Mouse (Mus musculus): ENCODE measurements around the gene Vstm4.

The Vstm4 gene

GRCm38 (mm10) chr14:32856681-32857328, at the start of gene Vstm4:
Gene Vstm4, plus strand, starts transcription at chr14:32856756.
- DNase-seq = peak; percentile 31 to 48

- no peak for DNase-seq
Measured at GRCm38 (mm10) chr14:32810111-32810510, 46.4 kb upstream of the Vstm4 start.

DNA sequence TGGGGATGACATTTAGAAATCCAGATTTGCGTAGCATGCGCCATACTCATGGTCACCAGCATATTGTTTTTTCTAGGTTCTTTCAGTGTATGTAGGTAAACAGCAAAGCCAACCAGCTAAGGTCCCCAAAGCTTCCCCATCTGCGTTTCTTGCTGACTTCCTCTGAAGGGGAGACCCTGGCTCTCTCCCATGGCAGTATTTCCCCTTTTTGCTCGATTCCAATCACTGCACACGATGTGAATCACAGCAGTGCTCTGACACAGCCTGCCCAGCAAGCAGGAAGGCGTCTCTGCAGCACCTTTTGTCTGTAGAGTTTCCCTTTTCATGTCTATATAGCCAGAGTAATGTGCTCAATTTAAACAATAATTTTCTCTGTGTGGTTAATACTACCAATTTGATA, 44.1 kb upstream of the Vstm4 start:
- no peak for DNase-seq

- no peak for DNase-seq
Measured at GRCm38 (mm10) chr14:32814961-32815360, 41.6 kb upstream of the Vstm4 start.

DNA sequence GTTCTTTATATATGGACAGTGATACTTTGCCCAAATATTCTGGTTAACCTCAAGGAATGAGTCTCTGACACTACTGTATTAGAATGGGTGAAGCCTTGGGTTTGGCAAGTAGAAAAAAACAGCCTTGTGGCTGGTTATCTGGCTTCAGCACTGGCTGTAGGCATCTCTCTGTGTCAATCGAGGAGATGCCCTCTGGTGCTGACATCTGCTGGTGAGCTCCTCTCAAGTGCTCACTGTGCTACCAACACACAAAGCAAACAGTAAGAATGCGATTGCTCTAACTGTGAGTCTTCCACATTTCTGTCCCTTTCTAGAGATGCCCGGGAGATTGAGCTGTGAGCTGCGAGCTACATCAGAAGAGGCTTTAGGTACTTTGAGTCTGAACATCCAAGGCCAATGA, 40.0 kb upstream of the Vstm4 start:
- DNase-seq = no peak

DNA sequence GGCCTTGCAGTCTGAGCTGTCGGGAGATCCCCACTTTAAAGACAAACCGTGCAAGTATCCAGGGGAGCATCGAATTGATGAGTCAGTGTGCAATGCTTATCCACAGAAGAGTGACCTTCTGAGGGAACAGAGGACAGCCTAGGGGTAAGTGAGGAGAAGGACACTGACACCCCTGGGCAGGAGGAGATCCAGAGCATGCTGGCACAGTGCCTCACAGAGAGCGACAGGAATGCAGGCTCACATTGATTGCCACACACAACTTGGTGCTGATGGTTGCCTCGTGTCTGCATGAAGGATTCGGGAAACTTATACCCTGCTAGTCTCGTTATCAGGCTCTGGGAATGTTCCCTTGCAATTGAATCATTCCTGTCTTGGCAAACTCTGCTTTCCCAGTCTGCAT, 39.3 kb upstream of the Vstm4 start:
- DNase-seq = no peak

DNA sequence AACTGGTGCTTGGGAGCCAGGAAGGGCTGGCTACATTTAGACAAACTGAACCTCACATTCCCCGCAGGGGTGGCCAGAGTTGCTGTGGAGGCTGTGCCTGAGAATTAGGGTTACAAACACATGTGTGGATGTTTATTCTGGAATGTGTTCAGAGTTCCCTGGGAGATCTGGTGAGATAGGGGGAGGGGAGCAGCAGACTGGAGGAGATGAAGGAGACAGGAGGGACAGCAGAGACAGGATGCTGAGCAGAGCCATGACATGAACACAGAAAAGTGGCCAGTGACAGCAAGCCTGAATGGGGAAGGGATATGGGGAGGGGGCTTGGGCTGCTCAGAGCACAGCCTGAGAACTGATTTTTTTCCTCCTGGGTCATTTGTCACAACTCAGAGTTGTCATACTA, 37.3 kb upstream of the Vstm4 start:
- no peak for DNase-seq

DNA sequence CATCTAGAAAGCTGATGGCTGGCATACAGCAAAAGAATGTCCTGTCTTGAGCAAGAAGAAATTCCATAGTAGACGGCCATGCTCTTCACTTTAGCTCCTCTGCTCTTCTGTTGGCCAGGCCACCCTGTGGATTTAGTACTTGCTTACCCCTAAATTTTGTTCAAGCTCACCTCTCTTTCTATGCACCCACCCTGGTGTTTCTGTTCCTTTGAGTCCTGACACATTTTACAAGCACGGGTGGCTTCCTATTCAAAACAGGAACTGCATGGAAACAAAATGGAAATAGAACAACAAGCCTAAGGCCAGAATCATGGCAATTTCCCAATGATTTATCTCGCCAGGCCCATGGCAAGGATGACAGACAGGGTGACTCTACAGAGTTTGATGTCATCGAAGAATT, 33.7 kb upstream of the Vstm4 start:
- DNase-seq = no peak

DNA sequence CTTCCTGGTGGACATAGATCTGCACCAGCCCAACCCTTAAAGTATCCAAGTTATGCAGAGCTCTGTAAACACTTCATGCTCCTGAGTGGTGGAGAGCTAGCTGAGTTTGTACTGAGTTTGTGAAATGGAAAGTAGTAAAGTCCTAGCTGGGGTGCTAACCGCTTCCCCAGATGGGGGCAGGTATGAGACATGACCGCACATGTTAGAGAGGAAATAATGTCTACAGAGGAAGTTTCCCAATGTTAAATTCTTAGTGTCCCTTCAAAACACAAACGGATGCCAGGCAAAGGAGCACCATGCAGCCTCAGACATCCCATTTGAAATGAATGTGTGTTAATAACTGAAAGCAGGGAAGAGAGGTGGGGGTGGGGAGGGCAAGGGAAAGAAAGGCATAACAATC, 32.7 kb upstream of the Vstm4 start:
- no peak for DNase-seq

DNA sequence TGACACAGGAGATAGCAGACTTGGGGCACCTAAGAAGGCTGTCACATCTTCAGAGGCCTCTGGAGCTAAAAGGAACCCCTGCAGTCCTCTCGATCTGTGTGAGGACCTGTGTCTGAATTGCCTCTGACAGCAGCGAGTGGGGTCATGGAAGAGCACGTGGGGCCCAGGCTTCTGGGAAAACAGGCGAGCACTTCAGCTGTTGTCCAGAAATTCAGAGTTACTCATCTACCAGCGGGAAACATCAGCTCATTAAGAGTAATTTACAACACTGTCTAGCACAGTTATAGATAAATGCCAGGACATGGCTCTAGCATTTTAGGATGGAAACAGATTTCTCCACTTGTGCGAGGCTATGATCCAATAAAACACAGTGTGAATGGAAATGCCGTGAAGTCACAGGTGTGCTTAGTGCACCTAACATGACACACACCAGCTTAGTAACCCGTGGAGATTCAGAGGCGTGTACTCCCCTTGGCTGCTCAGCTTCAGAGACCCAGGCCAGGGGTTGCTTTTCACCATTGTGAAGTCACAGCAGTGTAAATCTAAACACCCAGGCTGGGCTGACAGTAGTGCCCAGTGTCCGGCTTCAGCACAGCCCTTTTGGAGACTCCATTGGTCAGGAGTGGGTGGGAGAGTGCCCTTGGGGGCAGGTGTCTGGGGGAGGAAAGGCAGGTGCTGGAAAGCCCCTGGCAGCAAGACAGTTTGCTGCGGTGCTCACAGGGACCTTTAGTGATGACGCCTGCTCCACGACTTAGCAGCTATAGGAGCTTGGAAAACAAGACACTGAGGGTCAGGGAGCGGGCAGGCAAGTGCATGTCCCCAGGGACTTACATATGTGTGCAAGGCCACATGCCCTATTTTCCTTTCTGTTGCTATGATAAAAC, 32.0 kb upstream of the Vstm4 start:
- DNase-seq = no peak

DNA sequence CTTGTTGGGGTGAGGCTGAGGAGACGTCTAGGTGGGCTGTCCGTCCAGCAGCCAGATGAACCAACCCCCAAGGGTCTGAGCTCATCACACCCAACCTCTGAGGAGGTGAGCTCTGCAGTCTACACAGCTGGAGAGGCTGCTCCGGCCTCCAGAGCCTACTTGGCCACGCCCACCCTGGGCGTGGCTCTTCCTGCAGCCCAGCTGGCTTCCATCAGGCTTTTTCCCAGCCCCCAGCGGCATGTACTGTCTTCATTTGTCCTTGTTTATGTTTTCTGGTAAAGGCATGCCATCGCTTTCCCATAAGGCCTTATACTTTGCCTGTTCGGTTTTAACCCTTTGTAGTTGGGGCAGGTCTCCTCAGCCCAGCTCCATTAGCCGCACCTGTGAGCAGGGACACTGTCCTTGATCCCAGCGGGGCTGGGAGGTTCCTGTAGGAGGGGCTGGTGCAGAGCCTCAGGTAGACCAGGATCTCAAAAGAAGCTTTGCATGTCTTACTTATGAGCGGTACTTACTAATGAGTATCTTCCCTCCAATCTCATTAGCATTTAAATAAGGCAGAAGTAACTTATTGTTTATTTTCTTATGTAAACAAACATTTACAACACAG, 31.0 kb upstream of the Vstm4 start:
- no peak for DNase-seq

DNA sequence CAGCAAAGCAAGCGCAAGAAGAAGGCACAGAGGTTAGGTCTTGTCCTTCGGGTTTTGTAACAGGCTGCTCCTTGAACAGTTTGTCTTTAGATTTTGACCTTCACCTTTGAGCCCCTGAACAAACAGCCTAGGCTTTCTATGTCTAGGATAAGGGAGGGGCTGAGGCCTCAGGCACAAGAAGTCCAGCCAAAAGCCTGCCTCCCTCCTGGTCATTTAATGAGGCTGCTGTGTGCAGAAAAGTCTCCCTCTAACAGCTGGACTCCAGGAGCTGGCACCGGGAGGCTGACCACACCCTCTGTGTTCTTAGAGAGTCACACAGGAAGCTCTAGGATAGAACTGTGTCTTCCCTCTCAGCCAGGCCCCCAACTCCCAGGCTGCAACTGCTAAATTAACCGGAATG, 29.4 kb upstream of the Vstm4 start:
- DNase-seq = no peak

DNA sequence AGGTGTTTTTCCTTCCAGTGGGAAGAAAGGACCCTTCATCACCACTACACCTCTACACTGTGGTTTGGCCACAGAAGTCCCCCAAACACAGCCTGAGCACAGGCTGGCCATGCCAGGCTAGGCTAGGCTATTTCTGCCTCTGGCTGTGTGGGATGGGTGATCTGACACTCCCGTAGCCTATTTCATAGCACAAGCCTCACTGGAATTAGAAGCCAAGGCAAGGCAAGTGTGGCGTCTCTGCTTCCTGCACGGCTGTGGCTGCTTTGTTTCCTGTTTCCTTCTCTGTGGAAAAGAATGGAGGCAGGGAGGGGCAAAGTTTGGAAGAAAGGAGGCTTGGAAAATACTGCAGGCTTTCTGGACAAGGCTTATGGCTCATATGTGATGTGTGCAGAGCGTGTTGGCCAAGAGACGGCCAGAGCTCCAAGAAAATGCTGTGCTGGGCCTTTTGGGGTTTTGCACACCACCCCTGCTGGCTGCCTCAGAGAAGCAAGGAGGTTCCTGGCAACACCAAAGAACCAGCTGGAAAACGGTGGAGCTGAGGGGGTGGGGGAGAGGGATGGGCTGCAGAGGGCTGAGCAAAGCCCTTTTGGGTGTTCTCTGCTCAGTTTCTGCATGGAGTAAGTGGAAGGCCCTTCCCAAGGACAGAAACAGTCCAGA, 28.4 kb upstream of the Vstm4 start:
- DNase-seq = no peak

- DNase-seq = no peak
Measured at GRCm38 (mm10) chr14:32833847-32834246, 22.7 kb upstream of the Vstm4 start, which contains the start of gene Fam170b. Gene Fam170b, plus strand, starts transcription at chr14:32833962.

- no peak for DNase-seq
Measured at GRCm38 (mm10) chr14:32835181-32835580, 21.4 kb upstream of the Vstm4 start.

DNA sequence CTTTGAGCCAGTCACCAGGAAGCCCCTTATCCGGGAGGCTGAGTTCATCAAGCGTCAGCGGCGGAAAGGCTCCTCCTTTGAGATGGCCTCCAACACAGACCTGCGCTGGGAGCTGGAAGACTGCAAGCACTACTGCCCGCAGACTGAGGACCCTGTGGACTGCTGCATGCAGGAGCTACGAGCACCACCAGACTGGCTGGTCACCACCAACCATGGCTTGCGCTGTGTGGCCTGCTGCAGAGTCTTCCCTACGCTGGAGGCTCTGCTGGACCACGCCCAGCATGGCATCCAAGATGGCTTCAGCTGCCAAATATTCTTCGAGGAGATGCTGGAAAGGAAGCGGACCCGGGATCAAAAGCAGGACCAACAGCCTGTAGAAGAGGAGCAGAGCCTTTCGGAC, 21.0 kb upstream of the Vstm4 start:
- DNase-seq = no peak

- DNase-seq = no peak
Measured at GRCm38 (mm10) chr14:32836191-32836590, 20.4 kb upstream of the Vstm4 start.

DNA sequence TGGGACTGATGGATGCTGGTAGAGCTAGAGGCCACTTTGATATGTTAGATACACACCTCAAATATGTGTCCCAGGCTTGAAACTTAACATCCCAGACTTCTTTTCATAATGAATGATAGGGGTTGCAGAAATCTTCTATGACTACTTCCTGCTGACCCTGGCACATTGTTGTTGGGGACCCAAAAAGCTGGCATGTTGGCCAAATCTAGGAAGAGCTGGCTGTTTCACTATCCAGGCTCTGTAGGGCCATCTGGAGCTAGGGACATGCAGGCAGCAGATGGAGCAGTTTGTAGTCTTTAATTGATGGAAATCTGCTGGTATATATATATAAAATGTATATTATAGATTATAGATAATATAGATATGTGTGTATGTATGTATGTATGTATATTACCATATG, 14.5 kb upstream of the Vstm4 start:
- DNase-seq = no peak

GRCm38 (mm10) chr14:32854059-32854458, 2.5 kb upstream of the Vstm4 start:
- no peak for DNase-seq

DNA sequence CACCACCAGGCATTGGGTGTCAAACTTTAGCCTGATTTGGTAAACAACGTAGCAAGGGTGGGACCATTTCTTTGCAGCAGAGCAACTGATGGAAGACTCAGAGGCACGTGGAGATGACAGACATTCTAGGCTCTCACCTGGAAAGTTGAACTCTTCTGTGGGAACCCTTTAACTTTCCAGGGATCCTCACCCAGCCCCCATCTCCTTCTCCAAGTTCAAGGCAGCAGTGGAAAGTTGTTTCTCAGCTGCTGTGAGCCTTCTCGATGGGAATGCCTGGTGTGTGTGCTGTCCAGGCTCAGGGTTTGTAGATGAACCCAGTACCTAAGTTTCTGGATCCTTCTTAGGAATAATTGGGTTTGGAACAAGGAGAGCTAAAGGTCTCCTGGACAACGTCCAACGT, 310 bp upstream of the Vstm4 start:
- no peak for DNase-seq

GRCm38 (mm10) chr14:32858361-32858760, 1.8 kb downstream of the Vstm4 start:
- no peak for DNase-seq

DNA sequence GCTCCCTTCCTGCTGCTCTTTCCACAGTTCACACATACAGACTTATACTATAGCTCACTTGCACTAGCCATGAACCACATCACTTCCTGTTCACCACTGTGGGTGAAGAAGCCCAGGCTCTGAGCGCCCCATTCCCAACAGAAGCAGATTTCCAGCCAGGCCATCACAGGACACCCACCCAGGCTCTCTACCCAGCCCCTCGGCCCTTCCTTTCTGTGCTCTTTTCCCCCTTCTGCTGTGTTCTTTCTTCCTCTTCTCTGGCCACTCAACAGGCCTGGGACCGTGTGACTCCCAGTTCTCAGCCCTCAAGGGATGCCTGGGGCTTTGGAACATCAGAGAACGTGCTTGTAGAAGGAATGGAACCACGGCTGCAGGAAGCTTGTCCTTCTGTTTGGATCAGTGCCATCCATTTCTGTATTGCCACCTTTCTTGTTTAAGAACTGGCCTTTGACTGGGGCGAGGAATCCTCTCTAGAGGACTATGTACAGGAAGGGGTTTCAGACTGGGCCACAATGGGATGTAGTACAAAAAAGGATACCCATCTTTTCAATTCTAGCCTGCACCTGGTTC, 2.5 kb downstream of the Vstm4 start:
- no peak for DNase-seq
